Mouse (Mus musculus) gastrocnemius, postnatal 36 days (tissue): Measurements from ENCODE around the gene Pik3c2b. TPM values are rescaled to one million over a fixed set of nuclear protein-coding genes. Genes with fewer than 3 reads are reported as not detected.

Experiments
- total RNA-seq, 2 experiments: library from RNA; stranded (reverse); gene quantifications; 2 replicates each; pipeline ENCODE4 v1.2.3; 2021

The Pik3c2b gene
- total RNA-seq, 2 experiments from 2014 or later = 9.3 to 11.1 TPM

Other genes starting within 250 kb of the Pik3c2b start
- gene Lrrn2, start 165.4 kb upstream of the Pik3c2b start, total RNA-seq = under 1 TPM; 0.43 to 0.62 TPM
- 10 to 100 TPM; 22.7 to 28.1 TPM for gene Mdm4, start 15.1 kb upstream of the Pik3c2b start, total RNA-seq
- gene Ppp1r15b, start 85.5 kb downstream of the Pik3c2b start, total RNA-seq = 10 to 100 TPM; 14.0 to 17.7 TPM
- gene Plekha6, start 118.5 kb downstream of the Pik3c2b start, total RNA-seq = 10 to 100 TPM in 1 of 2 experiments, 1 to 10 TPM in 1; 6.7 to 11.5 TPM